Mouse (Mus musculus) cerebellum, postnatal 4 days (tissue): ENCODE measurements at regions not wholly inside any gene's neighbourhood (a gene's known extent, or its start where the extent isn't known, plus 50 kb on each side); places are given as distances from the start of the nearest gene placed in this dataset.

Experiments
- DNase-seq, 2 experiments: peaks; one replicate each; pipeline ENCODE4 v3.0.0; 2022; ENCODE audit warnings: low spot score in 2 of 2, mixed read lengths in 1 of 2

DNA sequence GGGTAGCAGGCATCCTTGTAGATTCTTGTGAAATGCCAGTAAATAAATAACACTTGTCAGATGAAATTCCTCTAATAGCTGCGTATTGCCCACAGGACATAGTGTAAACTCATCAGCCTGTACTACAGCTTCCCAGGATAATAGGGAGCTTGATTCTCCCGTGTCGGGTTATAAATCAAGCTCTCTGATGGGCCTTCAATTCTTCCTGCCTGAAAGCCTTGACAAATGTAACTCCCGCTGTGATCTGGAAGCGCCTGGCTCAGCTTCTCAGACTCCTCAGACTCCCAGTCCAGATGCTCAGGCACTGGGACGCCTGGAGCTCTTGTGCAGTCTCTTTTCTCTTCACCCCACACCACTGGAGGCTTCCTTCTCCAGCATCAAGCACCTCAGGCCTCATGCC lies 151.3 kb downstream of the Fam76b start:
- no peak for DNase-seq

DNA sequence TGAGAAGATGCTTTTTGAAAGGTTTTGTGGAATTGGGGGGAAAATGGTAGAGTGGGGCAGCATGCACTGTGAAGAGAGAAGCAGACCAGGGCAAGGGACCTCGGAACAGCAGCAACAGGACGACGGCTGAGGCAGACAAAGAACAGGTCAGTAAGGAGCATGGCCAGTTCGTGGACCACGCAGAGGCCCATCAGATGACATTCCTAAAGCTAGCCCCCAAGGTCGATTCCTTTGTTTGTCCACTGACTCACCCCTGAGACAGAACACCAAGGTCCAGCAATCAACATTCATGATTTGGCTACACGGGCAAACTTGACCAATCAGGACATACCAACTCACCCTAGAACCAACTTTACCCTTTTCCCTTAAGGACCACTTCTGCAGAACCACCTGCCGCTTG lies 160.0 kb downstream of the Fam76b start:
- no peak for DNase-seq

DNA sequence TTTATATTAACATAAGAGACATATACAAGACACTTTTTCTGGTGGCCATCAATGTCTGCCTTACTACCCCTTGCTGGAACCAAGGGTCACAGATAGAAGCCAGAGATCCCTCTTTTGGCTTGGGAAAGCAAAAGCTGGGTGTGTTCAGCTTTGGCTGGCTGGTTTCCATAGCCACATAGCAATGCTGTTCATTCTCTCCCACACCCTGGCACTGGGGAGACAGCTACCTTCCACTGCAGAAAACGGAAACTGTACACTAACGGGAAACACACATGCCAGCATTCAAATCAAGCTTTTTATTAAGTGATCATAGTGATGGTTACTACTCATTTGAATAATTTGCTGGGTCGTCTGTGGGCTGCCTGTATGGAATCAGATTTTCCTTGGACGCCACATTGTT lies 161.4 kb downstream of the Fam76b start:
- no peak for DNase-seq

GRCm38 (mm10) chr9:13990960-13991359 lies 163.4 kb downstream of the Fam76b start:
- no peak for DNase-seq

- no peak for DNase-seq
Observed at GRCm38 (mm10) chr9:13992728-13993127, 165.2 kb downstream of the Fam76b start.

- no peak for DNase-seq
Observed at GRCm38 (mm10) chr9:13999358-13999757, 171.8 kb downstream of the Fam76b start.

DNA sequence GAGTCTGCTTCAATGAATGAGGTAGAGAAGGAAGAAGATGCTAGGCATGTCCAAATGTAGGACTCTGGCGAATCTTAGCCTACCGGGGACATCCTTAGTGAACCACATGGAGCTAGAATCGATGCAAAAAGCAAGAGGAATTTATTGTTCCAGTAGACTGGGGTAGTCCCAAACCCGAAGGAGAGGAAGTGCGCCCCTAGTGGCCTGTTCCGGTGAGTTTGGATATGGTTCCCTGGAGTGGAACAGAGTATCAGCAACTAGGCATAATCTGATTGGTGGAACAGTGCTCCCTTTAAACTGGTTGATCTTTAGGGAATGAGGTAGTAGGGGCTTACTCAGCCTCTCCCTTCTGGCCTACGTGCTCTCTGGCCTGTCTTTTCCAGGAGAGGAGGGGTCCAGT lies 174.0 kb downstream of the Fam76b start:
- DNase-seq: peak in 1 of 2 experiments; percentile 55

- DNase-seq: peak in 1 of 2 experiments; percentile 27
Observed at GRCm38 (mm10) chr9:14002236-14002635, 174.7 kb downstream of the Fam76b start.

GRCm38 (mm10) chr9:14003163-14003562 lies 175.6 kb downstream of the Fam76b start:
- DNase-seq: no peak

GRCm38 (mm10) chr9:14006233-14006984 lies 178.9 kb downstream of the Fam76b start:
- no peak for DNase-seq

DNA sequence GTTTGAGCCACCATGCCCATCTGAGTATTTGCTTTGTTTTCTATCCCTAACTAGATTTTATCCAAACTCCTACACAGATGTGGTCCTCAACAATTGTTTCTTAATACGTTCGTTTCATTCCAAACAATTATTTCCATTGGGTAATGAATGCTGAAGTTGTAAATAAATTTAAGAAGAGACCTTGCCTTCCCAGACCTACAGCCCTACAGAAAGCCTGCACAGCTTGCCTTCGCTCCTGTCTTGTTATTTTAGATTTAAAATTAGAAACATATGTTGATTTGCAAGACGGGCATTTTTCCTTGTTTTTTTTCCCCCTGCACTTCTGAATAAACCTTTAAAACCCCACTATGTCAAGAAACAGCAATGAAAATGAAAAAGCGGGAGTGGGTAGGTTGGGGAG lies 181.9 kb downstream of the Fam76b start:
- DNase-seq: no peak

DNA sequence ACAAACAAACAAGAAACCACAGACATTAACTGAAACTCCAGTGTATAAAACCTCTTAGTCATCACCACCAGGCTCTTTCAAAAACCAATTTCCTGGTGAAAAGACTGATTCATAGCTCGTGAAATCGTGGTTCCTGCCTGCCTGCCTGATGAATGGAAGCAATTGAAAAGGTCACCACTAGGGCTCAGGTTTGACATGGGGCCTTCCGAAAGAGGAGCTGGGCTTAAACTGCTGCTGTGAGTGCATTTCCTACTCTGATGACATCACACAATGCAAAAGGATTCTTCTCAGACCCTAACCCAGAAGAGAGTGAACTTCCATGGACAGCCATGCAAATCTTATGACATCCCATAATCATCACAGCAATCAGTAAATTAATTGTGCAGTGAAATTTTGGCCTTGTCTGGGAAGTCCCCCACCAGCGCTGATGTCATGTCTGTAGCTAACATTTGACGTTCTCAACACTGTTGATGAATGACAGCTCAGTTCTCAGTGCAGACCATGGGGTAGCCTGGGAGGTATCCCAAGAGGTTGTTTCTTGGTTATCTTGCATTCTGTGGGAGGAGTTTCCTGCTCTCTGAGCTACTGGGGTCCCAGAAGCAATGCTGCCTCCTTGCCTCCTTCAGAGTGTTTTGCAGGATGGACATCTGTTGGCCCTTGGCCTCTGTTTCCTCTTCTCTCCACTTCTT lies 182.9 kb downstream of the Fam76b start:
- no peak for DNase-seq

GRCm38 (mm10) chr9:14024216-14024615 lies 196.7 kb downstream of the Fam76b start:
- no peak for DNase-seq

DNA sequence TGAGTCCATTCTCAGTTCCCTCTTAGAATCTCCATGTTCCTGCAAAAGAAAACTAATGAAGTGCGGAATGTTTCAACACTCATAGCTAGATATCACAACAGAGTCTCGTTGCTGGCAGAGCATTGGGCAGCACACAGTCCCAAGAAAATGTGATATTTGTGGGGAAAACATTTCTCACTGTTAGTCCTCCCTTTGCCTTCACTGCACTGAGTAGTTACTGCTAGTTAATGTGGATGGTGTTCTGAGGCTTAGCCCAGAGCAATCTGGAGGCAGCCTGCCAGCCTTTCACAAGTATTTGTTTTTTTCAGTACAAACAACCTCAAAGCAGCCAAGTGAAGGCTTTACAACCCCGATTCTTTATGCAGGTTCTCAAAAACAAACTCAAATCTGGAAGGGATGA lies 197.2 kb downstream of the Fam76b start:
- DNase-seq: no peak

GRCm38 (mm10) chr9:14028056-14028455 lies 200.5 kb downstream of the Fam76b start:
- no peak for DNase-seq

GRCm38 (mm10) chr9:14031358-14032047 lies 204.0 kb downstream of the Fam76b start:
- no peak for DNase-seq

- no peak for DNase-seq
Observed at GRCm38 (mm10) chr9:14032048-14032362, 204.5 kb downstream of the Fam76b start.

DNA sequence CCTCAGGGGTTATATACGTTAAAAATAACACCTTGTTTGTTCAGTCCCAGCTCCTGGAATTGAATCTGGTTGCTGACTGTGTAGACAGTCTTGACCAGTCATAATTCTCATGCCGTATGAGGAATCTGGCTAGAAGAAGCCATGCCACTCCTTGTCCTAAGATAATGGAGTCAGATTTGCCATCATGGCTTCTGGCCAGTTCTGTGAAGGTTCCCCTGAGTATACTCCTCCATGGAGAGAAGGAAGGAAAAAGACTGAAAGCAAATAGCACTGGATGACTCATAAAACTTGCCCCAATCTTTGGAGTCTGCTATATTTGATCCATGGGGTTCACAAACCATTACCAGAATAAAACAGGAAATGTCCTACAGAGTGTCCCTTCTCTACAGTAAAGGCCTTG lies 208.0 kb downstream of the Fam76b start:
- DNase-seq: no peak

DNA sequence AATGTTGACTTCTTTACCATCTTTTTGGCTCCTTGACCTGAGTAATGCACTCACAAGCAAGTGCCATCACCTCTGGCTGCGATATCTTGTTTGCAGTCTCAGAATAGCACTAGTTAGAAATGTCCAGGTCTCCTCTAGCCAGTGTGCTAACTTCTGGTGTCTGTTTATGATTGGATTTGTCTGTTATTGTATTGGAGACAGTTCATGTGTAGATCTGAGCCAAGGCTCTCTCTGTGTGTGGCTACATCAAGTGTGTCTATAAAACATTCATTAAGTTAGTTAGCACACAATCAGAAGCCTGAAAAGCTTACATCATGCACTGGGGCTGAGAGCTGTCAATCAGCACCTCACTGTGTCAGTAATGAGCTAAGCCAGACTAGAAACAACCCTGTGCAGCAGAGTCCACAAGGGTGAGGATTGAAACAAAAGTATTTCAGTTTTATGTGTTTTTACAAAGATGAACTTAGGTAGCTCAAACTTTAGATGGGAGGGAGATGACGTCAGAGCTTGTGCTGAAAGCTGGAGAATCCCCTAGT lies 214.5 kb downstream of the Fam76b start:
- DNase-seq: no peak

GRCm38 (mm10) chr9:14048224-14048623 lies 220.7 kb downstream of the Fam76b start:
- DNase-seq: no peak

DNA sequence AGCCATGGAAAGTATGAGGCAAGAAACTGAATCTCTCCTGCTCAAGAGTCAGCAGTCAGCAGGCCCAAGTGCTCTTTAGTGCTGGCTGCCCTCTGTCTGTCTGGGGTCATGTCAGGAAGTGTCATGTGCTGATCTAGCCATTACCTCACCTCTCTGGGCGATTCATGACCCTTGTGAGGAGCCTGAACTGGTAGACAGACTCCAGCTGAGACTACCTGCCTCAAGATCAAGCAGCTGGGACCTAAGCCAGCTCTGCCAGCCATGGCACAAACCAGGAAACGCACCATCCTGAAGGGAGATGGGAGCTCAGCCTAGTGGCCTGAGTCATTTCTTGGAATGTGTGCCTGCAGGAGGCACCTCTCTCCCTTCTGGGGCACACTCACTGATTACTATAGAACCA lies 221.2 kb upstream of the Sesn3 start:
- DNase-seq: no peak

- no peak for DNase-seq
Observed at GRCm38 (mm10) chr9:14056410-14057172, 218.3 kb upstream of the Sesn3 start.
